Mouse (Mus musculus) kidney, adult 2 months (tissue): ENCODE data around the gene Srgap2.

Experiments used
- CTCF ChIP-seq: fragments of 200-500 bp; conservative IDR thresholded peaks from 2 replicates; pipeline ENCODE4 v1.5.1; 2011; ENCODE audit warnings: low read depth, mild to moderate bottlenecking, control low read depth, low read length, moderate library complexity, mixed read lengths; ENCODE audit not compliant: insufficient read depth, insufficient read length
- POLR2A ChIP-seq: fragments of 200-500 bp; IDR thresholded peaks from one replicate; pipeline ENCODE4 v1.6.1; 2011; ENCODE audit warnings: low read depth, low read length, control low read depth

DNA sequence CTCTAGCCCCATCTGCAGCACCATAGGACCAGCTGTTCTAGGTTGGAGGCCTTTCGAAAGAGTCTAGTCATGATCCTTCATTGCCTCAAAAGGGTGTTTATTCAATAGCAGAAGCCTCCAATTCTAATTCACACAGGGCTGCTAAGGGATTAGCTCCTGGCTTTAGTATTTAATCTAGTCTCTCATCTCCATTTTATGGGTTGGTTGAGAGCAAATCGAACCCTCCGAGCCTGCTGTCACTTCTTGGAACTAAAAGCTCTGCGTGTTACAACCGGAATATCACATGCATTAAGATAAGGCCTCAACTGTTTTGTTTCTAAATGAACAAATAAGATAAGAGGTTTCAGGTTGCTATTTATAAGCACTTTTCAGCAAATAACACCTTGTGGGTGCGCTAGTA is 42.6 kb upstream of the Srgap2 start:
- TF ChIP-seq CTCF (no peak), POLR2A (no peak)
